Mouse (Mus musculus): ENCODE measurements around the gene Gm17581. TPM values are rescaled to one million over a fixed set of nuclear protein-coding genes. Genes with fewer than 3 reads are reported as not detected.
"Not testable (repeated sequence)": the region's sequence is repeated elsewhere in the genome, so short reads cannot be mapped to it uniquely, and the experiment has no call there.

Gm17581 gene
- polyA plus RNA-seq, 1 experiment from 2014 or later: not detected

DNA sequence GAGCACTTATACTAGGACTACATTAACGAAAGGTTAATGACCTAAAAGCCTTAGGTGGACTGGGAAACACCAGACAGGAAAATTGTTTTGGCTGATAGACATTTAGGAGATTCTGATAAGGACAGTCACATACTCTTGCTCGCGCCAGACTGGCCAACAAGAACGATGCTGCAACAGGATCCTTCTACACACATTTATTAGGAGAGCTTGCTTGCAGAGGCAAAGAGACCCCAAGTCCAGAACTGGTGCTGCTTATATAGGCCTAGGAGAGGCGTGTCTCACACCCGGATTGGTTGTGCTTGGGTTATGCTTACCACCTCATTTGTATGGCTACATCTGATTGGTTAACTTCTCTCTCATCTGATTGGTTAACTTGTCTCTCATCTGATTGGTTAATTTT lies 37.2 kb downstream of the Gm17581 start:
- not testable (repeated sequence) for H3K4me2 ChIP-seq (replicated peaks); H3K4me3 ChIP-seq; ATAC-seq (ENCODE audit: low FRiP score, low read depth); H3K27ac ChIP-seq (replicated peaks); H3K9me3 ChIP-seq; H3K27me3 ChIP-seq; H3K9ac ChIP-seq (replicated peaks); H3K4me1 ChIP-seq
- peaks cover 15% of the 10 kb centered on the region for H3K36me3 ChIP-seq
- 88% methylated on average over 6 of the region's 6 CpGs for WGBS

DNA sequence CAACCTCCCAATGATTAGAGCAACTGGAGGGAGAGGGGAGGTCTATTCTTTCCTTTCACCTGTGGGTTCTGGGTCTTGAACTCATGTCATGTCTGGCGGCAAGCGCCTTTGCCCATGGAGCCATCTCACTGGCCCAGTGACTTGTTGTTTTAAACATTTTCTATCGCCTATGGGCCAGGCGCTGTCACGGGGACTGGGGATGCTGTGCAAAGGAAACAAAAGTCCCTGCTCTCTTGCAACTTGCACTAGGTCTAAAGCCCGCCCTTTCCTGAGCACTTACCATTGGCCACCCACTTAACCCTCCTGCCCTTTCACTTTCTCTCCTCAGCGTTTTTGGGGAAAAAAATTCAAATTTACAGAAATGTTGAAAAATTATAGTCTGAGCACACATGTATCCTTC lies 38.8 kb downstream of the Gm17581 start:
- Histone ChIP-seq H3K27ac (replicated peaks) (no peak overlapping the region), H3K4me3 (no peak overlapping the region), H3K9me3 (no peaks in the 10 kb centered on the region), H3K4me1 (no peaks in the 10 kb centered on the region), H3K4me2 (replicated peaks) (no peak overlapping the region), H3K27me3 (no peaks in the 10 kb centered on the region), H3K9ac (replicated peaks) (no peak overlapping the region), H3K36me3 (peaks cover 10% of the 10 kb centered on the region; the same call in 1 of the 2 replicates)
- no peak for ATAC-seq (ENCODE audit: low FRiP score, low read depth)
- WGBS: 73% methylated on average over 7 of the region's 7 CpGs

GRCm38 (mm10) chr2:155696091-155696558 lies 39.5 kb downstream of the Gm17581 start:
- ATAC-seq (ENCODE audit: low FRiP score, low read depth): no peak
- Histone ChIP-seq H3K36me3 (0 out of 2 replicates have a peak, but pooled peaks cover 3% of the 10 kb centered on the region), H3K4me2 (replicated peaks) (no peak overlapping the region), H3K9ac (replicated peaks) (no peak overlapping the region), H3K27me3 (no peaks in the 10 kb centered on the region), H3K27ac (replicated peaks) (no peak overlapping the region), H3K9me3 (no peaks in the 10 kb centered on the region), H3K4me1 (peaks cover 3% of the 10 kb centered on the region), H3K4me3 (no peak overlapping the region)
- WGBS: 15% methylated on average over 7 of the region's 7 CpGs

- ATAC-seq (ENCODE audit: low FRiP score, low read depth): no peak
- Histone ChIP-seq H3K36me3 (no peaks in the 10 kb centered on the region), H3K9me3 (no peaks in the 10 kb centered on the region), H3K4me1 (peaks cover 11% of the 10 kb centered on the region), H3K27me3 (no peaks in the 10 kb centered on the region), H3K9ac (replicated peaks) (no peak overlapping the region), H3K4me2 (replicated peaks) (no peak overlapping the region), H3K4me3 (no peak overlapping the region), H3K27ac (replicated peaks) (no peak overlapping the region)
- WGBS: 75% methylated on average over 3 of the region's 3 CpGs
Observed at GRCm38 (mm10) chr2:155695316-155695715, 40.4 kb downstream of the Gm17581 start.

DNA sequence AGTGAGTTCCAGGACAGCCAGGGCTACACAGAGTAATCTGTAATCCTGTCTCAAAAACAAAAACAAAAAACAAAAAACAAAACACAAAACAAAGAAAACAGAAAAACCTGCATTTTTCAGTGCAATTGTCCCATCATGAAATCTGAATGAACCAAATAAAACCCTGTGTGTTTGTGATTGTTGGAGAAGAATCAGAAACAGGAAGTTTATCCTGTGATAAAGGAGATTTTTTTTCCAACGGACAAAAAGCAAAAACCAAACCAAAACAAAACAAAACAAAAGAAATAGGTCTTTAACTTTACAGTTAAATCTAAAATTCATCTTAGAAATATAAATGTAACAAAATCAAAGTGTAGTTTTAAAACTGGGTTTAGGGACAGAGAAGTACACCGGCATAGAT lies 41.1 kb downstream of the Gm17581 start:
- H3K4me3 ChIP-seq: no peak overlapping the region
- no peak overlapping the region for H3K9ac ChIP-seq (replicated peaks)
- H3K27ac ChIP-seq (replicated peaks): no peak overlapping the region
- 78% methylated on average over 2 of the region's 2 CpGs for WGBS
- H3K27me3 ChIP-seq: no peaks in the 10 kb centered on the region
- no peaks in the 10 kb centered on the region for H3K9me3 ChIP-seq
- no peak overlapping the region for H3K4me2 ChIP-seq (replicated peaks)
- ATAC-seq (ENCODE audit: low FRiP score, low read depth): no peak
- peaks cover 16% of the 10 kb centered on the region for H3K4me1 ChIP-seq
- H3K36me3 ChIP-seq: no peaks in the 10 kb centered on the region

GRCm38 (mm10) chr2:155693136-155693535 lies 42.5 kb downstream of the Gm17581 start:
- no peak for ATAC-seq (ENCODE audit: low FRiP score, low read depth)
- H3K4me2 ChIP-seq (replicated peaks): no peak overlapping the region
- no peaks in the 10 kb centered on the region for H3K36me3 ChIP-seq
- H3K9me3 ChIP-seq: no peaks in the 10 kb centered on the region
- no peaks in the 10 kb centered on the region for H3K27me3 ChIP-seq
- H3K4me1 ChIP-seq: peaks cover 22% of the 10 kb centered on the region
- H3K27ac ChIP-seq (replicated peaks): no peak overlapping the region
- H3K4me3 ChIP-seq: no peak overlapping the region
- WGBS: 80% methylated on average over 4 of the region's 4 CpGs
- no peak overlapping the region for H3K9ac ChIP-seq (replicated peaks)

- Histone ChIP-seq H3K4me3 (peak within 1 kb of the TSS; percentile 99), H3K4me2 (replicated peaks) (peak within 1 kb of the TSS; percentile 83), H3K9ac (replicated peaks) (peak within 1 kb of the TSS; percentile 96), H3K27me3 (no peaks in the 10 kb centered on the region), H3K27ac (replicated peaks) (peak within 1 kb of the TSS; percentile 92), H3K36me3 (no peaks in the 10 kb centered on the region), H3K4me1 (peaks cover 22% of the 10 kb centered on the region), H3K9me3 (no peaks in the 10 kb centered on the region)
- peak; percentile 95 for ATAC-seq (ENCODE audit: low FRiP score, low read depth)
- under 1% methylated on average over 71 of the region's 72 CpGs for WGBS
Observed at GRCm38 (mm10) chr2:155691723-155692493, 43.8 kb downstream of the Gm17581 start, which contains the start of gene Trpc4ap. TSS of gene Trpc4ap (minus strand) at chr2:155692384.

DNA sequence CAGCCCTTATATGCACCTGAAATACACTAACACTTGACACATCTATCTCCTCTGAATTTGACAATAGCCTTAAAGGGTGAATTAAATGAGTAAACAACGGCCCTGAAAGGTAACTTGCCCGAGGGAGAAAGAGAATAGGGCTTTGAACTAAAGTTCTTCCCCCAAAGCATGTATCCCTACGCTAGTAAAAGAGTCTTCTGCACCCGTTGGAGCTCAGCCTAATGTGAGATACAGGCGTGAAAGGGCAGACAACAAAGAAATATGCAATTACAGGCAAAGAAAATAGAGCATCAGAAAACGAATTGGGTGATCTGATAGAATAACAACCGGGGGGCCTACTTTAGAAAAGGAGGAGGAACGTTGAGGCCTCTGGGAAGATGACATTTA lies 44.3 kb downstream of the Gm17581 start:
- Histone ChIP-seq H3K4me1 (peaks cover 22% of the 10 kb centered on the region), H3K27ac (replicated peaks) (peak overlapping the region; percentile 92), H3K4me2 (replicated peaks) (peak overlapping the region; percentile 83), H3K9ac (replicated peaks) (peak overlapping the region; percentile 96), H3K27me3 (no peaks in the 10 kb centered on the region), H3K4me3 (peak overlapping the region; percentile 99), H3K9me3 (no peaks in the 10 kb centered on the region), H3K36me3 (no peaks in the 10 kb centered on the region)
- ATAC-seq (ENCODE audit: low FRiP score, low read depth): no peak
- 9% methylated on average over 8 of the region's 8 CpGs for WGBS

DNA sequence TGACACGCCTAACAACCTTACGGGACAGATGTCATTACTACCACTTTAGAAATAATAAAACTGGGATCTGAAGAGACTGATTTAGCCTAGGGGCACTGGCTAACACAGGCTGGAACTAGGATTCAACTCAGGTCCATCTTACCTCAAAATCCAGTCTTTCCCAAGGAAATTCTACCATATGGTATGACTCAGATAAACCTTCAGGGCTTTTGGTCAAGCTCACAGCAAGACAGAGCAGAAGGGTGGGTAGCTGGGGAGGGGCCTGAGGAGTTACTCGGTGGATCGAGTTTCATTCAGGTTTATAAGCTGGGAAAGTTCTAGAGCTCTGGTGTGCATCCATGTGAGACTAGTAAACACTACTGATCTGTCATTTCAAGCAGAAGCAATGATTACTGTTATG lies 46.5 kb downstream of the Gm17581 start:
- Histone ChIP-seq H3K4me3 (no peak overlapping the region), H3K9ac (replicated peaks) (no peak overlapping the region), H3K36me3 (0 out of 2 replicates have a peak, but pooled peaks cover 3% of the 10 kb centered on the region), H3K4me2 (replicated peaks) (no peak overlapping the region), H3K9me3 (no peaks in the 10 kb centered on the region), H3K27me3 (no peaks in the 10 kb centered on the region), H3K4me1 (peaks cover 22% of the 10 kb centered on the region), H3K27ac (replicated peaks) (no peak overlapping the region)
- WGBS: 88% methylated on average over 4 of the region's 4 CpGs
- no peak for ATAC-seq (ENCODE audit: low FRiP score, low read depth)

DNA sequence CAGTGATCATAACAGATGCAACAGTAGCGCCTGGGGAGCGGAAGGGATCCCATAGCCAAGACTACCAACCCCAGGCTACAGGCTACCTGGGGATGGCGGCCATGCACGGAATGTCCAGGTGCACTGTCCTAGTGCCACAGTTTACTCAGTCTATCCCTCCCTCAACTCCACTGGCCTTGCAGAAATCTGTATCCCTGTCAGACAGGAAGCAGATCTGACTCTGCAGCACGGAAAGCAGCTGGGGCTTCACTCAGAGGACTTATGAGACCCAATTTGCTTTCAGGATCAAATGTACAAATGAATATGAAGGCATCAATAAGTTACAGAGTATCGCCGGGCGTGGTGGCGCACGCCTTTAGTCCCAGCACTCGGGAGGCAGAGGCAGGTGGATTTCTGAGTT lies 47.9 kb downstream of the Gm17581 start:
- H3K9me3 ChIP-seq: no peaks in the 10 kb centered on the region
- 97% methylated on average over 11 of the region's 11 CpGs for WGBS
- no peak for ATAC-seq (ENCODE audit: low FRiP score, low read depth)
- no peak overlapping the region for H3K4me3 ChIP-seq
- H3K4me1 ChIP-seq: peaks cover 22% of the 10 kb centered on the region
- H3K9ac ChIP-seq (replicated peaks): no peak overlapping the region
- H3K4me2 ChIP-seq (replicated peaks): no peak overlapping the region
- H3K27me3 ChIP-seq: no peaks in the 10 kb centered on the region
- 0 out of 2 replicates have a peak, but pooled peaks cover 3% of the 10 kb centered on the region for H3K36me3 ChIP-seq
- no peak overlapping the region for H3K27ac ChIP-seq (replicated peaks)

GRCm38 (mm10) chr2:155686572-155686971 lies 49.1 kb downstream of the Gm17581 start:
- no peak for ATAC-seq (ENCODE audit: low FRiP score, low read depth)
- 88% methylated on average over 5 of the region's 5 CpGs for WGBS
- 0 out of 2 replicates have a peak, but pooled peaks cover 3% of the 10 kb centered on the region for H3K36me3 ChIP-seq

More at GRCm38 (mm10) chr2:155686572-155686971, 49.1 kb downstream of the Gm17581 start:
- peaks cover 22% of the 10 kb centered on the region for H3K4me1 ChIP-seq
- H3K4me2 ChIP-seq (replicated peaks): no peak overlapping the region
- no peaks in the 10 kb centered on the region for H3K9me3 ChIP-seq
- no peak overlapping the region for H3K27ac ChIP-seq (replicated peaks)
- H3K27me3 ChIP-seq: no peaks in the 10 kb centered on the region
- no peak overlapping the region for H3K9ac ChIP-seq (replicated peaks)
- no peak overlapping the region for H3K4me3 ChIP-seq
